12 mouse cellular contexts compared by ENCODE assay signal in the genomic region with DNA sequence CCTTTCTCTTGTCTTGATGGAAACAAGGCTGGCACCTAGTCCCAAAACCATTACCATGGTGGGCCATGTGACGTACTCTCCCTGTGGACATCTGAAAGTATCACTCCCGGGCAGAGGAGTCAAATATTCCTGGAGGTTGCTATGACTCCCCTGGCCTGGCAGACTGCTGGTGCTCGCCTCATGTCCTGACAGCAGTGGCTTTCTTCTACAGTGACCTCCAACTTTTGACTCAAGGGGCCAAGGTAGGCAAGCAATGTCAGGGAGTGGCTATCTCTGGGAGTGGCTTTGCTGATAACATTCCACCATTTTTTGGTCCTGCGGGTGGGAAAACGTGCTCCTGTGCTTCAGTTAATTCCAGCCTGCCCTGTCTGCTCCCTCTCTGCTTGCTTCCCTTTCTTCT.
"Had no signal": no experiment of that assay in that cellular context is flagged by ENCODE, and none has a peak within 500 bp of the region (broad histone marks: within the 10 kb centered on the region; RNA-seq: fewer than 3 reads in every experiment).

No protein-coding gene starts in this region.

- H3K27me3 ChIP-seq: limb, embryonic 12.5 days; lung, embryonic 15.5 days had no signal

- H3K36me3 ChIP-seq: limb, embryonic 12.5 days; liver, embryonic 13.5 days; lung, embryonic 15.5 days had no signal

- H3K9me3 ChIP-seq: limb, embryonic 12.5 days; liver, embryonic 13.5 days; lung, embryonic 15.5 days; megakaryocyte, embryonic 14.5 days had no signal

- ATAC-seq: liver, postnatal 0 days; midbrain, embryonic 16.5 days had no signal

- H3K4me2 ChIP-seq: limb, embryonic 12.5 days; liver, embryonic 13.5 days; lung, embryonic 15.5 days; midbrain, embryonic 11.5 days had no signal

- H3K27ac ChIP-seq: limb, embryonic 12.5 days; liver, embryonic 13.5 days; lung, embryonic 15.5 days; macrophage had no signal

- H3K9ac ChIP-seq: limb, embryonic 12.5 days; liver, embryonic 13.5 days; liver, postnatal 0 days; lung, embryonic 15.5 days had no signal

- H3K4me3 ChIP-seq: limb, embryonic 12.5 days; liver, embryonic 13.5 days; lung, embryonic 15.5 days; megakaryocyte, embryonic 14.5 days had no signal

- DNase-seq: kidney, postnatal 14 days; liver; liver, embryonic 13.5 days; liver, postnatal 0 days; lung, postnatal 14 days; right cerebral cortex, postnatal 14 days had no signal

- H3K4me1 ChIP-seq: liver, embryonic 13.5 days; megakaryocyte, embryonic 14.5 days had no signal
